Mouse (Mus musculus): ENCODE results near the gene Nedd8.

Nedd8 gene

GRCm38 (mm10) chr14:55671833-55672740 lies at the start of gene Nedd8, which contains the start of gene Gmpr2:
Gene Nedd8 (minus strand): TSS chr14:55672124.
Gene Gmpr2 (plus strand): TSS chr14:55671941.
- in situ Hi-C loops (cut with MboI; ENCODE audit: low pct_unique_long_range_greater_than_20kb in 1 of 2, low sequenced_read_pairs in 2 of 2, unreplicated experiment in 1 of 2) = no loop called here

- in situ Hi-C loops (cut with MboI; ENCODE audit: low pct_unique_long_range_greater_than_20kb in 1 of 2, low sequenced_read_pairs in 2 of 2, unreplicated experiment in 1 of 2) = no loop called here
Observed at GRCm38 (mm10) chr14:55721076-55721475, 49.2 kb upstream of the Nedd8 start.

DNA sequence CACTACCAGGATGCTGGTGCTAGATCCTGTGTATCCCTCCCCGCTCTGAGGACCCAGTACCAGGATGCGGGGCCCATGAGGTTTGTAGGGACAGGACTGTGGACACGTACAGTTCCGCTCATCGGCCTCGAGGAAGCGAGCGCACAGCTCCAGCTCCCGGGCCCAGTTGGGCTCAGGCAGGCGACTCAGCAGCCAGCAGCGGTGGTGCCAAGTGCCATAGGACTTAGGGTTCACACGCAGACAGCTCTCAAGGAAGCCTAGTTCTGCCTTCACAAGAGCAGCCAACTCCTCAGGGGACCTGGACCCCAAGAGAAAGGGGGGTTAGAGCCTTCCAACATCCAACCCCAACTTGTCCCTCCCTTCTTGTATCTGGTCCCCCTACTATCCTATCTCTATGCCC lies 48.7 kb upstream of the Nedd8 start:
- in situ Hi-C loops (cut with MboI; ENCODE audit: low pct_unique_long_range_greater_than_20kb in 1 of 2, low sequenced_read_pairs in 2 of 2, unreplicated experiment in 1 of 2) = no loop called here

- in situ Hi-C loops (cut with MboI; ENCODE audit: low pct_unique_long_range_greater_than_20kb in 1 of 2, low sequenced_read_pairs in 2 of 2, unreplicated experiment in 1 of 2) = no loop called here
Observed at GRCm38 (mm10) chr14:55719737-55720136, 47.8 kb upstream of the Nedd8 start.

- in situ Hi-C loops (cut with MboI; ENCODE audit: low pct_unique_long_range_greater_than_20kb in 1 of 2, low sequenced_read_pairs in 2 of 2, unreplicated experiment in 1 of 2) = no loop called here
Observed at GRCm38 (mm10) chr14:55716884-55717283, 45.0 kb upstream of the Nedd8 start.

DNA sequence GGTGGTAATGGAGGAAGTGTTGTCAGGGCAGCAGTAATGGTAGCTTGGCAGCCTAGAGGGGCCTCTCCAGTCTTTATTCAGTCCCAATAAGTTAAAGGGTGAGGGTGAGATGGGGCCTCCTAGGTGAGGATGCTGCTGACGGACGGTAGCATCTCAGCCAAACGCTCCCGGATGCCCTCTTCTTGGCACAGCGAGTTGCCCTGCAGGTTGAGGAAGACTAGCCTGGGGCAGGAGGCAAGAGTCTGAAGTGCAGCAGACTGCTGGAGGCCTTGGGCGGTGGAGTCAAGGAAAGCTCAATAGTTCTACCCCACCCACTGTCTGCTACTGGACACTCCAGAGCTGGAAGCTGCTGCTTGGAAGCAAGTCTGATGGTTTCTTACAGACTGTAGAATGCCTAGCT lies 44.3 kb upstream of the Nedd8 start:
- in situ Hi-C loops (cut with MboI; ENCODE audit: low pct_unique_long_range_greater_than_20kb in 1 of 2, low sequenced_read_pairs in 2 of 2, unreplicated experiment in 1 of 2) = no loop called here

DNA sequence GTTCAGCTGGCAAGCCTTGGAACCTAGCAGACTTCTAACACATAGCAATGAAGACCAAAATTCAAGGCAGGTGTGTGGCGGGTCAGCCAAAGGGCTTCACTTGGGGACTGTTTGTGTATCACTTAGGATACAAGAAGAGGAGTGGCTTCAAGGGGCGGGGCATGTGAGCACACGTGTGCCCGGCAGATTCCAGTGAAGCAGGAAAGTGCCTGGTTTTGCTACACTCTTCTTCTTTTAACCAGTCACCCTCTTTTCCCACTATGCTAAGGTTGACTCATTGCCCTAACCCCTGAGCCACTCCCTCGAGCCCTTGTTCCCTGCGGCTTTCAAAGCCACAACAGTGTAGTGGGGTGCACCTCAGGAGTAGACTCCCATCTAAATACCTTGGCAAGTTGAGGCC lies 43.0 kb upstream of the Nedd8 start:
- in situ Hi-C loops (cut with MboI; ENCODE audit: low pct_unique_long_range_greater_than_20kb in 1 of 2, low sequenced_read_pairs in 2 of 2, unreplicated experiment in 1 of 2) = no loop called here

- in situ Hi-C loops (cut with MboI; ENCODE audit: low pct_unique_long_range_greater_than_20kb in 1 of 2, low sequenced_read_pairs in 2 of 2, unreplicated experiment in 1 of 2) = no loop called here
Observed at GRCm38 (mm10) chr14:55713729-55714122, 41.8 kb upstream of the Nedd8 start, which contains the start of gene Tgm1. Gene Tgm1 (minus strand): TSS chr14:55713926.

DNA sequence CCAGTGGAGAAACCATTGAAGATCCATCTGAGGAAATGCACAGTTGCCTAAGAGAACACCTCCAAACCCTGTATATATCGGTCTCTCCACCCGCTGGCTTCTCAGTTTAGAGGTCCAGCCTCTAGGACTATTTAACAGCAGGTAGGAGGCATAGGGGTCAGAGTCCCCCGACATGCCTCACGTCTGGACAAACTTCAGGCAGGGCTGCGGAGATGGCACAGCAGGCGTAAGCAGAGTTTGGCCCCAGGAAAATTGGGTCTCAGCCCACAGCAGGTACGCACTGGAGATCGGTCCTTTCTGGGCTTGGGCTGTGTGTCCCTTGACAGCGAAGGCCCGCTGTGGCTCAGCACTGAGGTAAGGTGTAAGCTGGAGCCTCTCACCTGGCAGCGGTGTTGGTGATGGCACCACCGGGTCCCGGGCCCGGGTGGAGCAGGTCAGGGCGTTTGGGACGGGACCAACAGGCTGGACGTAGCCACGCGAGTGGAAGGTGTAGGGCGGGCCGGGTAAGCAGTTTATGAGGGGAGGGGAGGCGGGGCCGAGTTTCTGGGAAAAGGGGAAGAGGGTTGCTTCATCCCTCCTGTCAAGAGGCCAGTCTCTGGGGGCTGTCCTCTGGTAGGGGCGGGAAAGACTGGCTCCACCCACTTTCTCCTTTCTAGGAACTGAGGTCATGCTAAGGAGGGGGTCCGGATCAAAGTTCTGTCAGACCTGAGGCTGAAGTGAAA lies 41.2 kb upstream of the Nedd8 start:
- in situ Hi-C loops (cut with MboI; ENCODE audit: low pct_unique_long_range_greater_than_20kb in 1 of 2, low sequenced_read_pairs in 2 of 2, unreplicated experiment in 1 of 2) = no loop called here

DNA sequence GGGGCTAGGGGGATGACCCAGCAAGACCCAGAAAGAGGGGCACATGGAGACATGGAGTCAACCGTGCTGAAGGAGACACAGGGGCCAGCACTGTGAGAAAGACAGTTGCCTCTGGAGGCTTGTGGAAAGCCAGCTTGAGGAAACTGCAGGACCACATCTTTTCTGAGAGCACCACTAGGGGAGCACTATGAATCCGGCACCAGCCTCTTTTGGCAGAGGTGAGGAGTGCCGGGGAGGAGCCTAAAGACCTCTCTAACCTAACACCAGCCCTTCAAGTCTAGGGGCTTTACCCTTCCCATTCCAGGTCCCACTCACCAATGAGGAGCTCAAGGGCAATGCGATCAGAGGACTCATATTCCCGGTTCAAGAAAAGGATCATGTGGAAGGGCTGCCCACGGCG lies 39.9 kb upstream of the Nedd8 start:
- in situ Hi-C loops (cut with MboI; ENCODE audit: low pct_unique_long_range_greater_than_20kb in 1 of 2, low sequenced_read_pairs in 2 of 2, unreplicated experiment in 1 of 2) = no loop called here

DNA sequence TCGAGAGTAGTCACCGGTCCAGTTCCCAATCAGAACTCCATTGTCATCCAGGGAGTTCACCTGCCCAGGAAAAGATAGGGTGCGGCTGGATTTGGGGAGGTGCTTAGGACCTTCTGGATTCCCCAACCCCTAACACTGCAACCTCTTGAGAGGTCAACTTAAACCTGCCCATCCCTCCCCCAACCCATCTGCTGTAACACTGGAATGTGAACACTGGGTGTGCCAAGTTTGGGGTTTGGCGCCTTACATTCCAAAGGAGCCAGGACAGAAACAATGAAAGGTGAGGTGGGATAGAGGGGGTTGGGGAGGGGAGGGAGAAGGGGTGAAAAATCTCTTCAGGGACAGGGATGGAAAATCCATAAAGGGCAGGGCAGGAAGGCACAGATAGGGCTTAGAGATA lies 37.6 kb upstream of the Nedd8 start:
- in situ Hi-C loops (cut with MboI; ENCODE audit: low pct_unique_long_range_greater_than_20kb in 1 of 2, low sequenced_read_pairs in 2 of 2, unreplicated experiment in 1 of 2) = no loop called here

DNA sequence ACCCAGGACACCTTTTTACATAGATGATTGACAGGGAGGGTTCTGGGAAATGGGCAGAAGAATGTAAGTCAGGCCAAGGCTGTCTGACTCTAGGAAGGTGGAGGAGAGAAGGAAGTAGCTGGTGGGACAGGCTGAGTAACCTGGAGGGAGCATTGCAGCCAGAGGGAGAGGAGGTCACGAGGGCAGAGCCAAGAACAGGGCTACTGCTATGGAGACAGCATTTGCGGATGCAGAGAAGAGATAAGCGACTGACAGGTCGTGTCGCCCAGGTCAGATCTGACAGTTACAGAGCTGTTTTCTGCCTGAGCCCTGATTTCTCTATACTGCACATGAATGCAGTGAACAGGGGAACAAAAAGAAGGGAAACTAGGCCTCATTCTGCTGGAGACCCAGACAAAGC lies 35.5 kb upstream of the Nedd8 start:
- in situ Hi-C loops (cut with MboI; ENCODE audit: low pct_unique_long_range_greater_than_20kb in 1 of 2, low sequenced_read_pairs in 2 of 2, unreplicated experiment in 1 of 2) = no loop called here

GRCm38 (mm10) chr14:55706051-55706600 lies 34.2 kb upstream of the Nedd8 start:
- in situ Hi-C loops (cut with MboI; ENCODE audit: low pct_unique_long_range_greater_than_20kb in 1 of 2, low sequenced_read_pairs in 2 of 2, unreplicated experiment in 1 of 2) = no loop called here

DNA sequence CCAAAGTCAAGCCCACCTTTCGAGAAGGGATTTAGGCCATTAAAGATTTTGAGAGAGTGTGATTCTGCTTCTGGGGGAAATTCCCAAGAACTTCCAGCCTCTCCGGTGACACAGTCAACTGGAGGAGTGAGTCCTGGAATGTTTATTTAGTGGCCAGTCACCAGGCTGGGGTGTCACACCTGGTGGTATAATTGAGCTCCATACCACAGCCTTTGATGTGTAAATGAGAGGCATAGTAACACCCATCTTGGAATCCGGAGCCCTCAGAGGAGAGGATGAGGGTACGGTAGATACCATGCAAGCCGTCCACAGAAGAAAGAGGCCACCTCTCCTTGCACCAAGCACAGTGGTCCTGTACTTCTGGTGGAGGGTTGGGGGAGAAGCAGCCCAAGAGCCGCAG lies 30.8 kb upstream of the Nedd8 start:
- in situ Hi-C loops (cut with MboI; ENCODE audit: low pct_unique_long_range_greater_than_20kb in 1 of 2, low sequenced_read_pairs in 2 of 2, unreplicated experiment in 1 of 2) = no loop called here

- in situ Hi-C loops (cut with MboI; ENCODE audit: low pct_unique_long_range_greater_than_20kb in 1 of 2, low sequenced_read_pairs in 2 of 2, unreplicated experiment in 1 of 2) = no loop called here
Observed at GRCm38 (mm10) chr14:55701131-55701530, 29.2 kb upstream of the Nedd8 start.

DNA sequence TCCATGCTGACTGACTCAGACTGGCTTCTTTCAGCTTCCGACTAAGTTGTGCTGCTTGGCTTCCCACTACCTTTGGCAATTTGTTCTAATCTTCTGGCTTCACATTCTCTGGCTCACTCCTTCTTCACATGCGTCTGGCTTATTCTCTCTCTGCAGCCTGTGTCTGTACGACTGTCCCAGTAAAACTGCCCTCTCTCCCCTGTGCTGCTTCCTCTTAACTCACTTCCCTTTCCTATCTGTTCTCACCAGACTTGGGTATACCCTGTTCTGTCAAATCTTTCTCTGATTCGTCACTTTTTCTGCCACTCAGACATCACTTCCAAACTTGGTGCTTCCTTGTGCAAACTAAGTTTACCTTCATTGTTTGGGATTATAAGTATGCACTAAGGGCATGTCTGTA lies 25.3 kb upstream of the Nedd8 start:
- in situ Hi-C loops (cut with MboI; ENCODE audit: low pct_unique_long_range_greater_than_20kb in 1 of 2, low sequenced_read_pairs in 2 of 2, unreplicated experiment in 1 of 2) = no loop called here

DNA sequence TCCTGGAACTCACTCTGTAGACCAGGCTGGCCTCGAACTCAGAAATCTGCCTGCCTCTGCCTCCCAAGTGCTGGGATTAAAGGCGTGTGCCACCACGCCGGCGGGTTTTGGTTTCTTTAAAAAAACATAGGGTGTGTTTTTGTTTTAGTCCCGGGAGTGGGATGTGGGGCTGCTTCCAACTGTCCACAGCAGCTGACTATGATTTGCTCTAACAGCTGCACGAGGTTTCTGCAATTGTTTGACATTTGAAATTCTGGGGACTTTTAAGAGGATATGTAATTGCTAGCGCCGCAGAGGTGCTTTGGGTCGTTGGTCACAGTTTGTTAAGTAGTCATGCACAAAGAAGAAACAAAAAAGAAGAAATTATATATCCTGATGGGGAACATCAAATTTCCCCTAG lies 17.5 kb upstream of the Nedd8 start:
- in situ Hi-C loops (cut with MboI; ENCODE audit: low pct_unique_long_range_greater_than_20kb in 1 of 2, low sequenced_read_pairs in 2 of 2, unreplicated experiment in 1 of 2) = no loop called here

DNA sequence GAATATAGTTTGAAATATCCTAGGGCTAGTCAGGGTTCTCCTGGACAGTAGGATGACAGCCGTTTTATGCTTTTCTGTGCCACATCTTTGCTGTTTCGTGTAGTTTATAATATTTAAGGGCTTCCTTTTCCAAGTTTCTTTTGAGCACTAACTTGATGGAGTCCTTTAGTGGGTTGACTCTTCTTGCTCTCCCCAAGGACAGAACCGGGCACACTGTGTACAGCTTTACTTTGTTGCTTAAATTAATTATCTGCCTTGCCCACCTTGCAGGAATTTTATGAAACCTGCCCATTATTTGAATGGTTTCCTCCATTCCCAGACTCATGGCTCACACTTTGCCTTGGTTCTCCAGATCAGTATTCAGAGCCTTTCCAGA lies 10.2 kb upstream of the Nedd8 start:
- in situ Hi-C loops (cut with MboI; ENCODE audit: low pct_unique_long_range_greater_than_20kb in 1 of 2, low sequenced_read_pairs in 2 of 2, unreplicated experiment in 1 of 2) = loop anchor here (5.0 kb wide), 1 partner anchor 60 kb away; no protein-coding TSS in a partner anchor

Data from mouse embryonic stem cell (cell line).